Mouse (Mus musculus) effector memory CD4-positive, alpha-beta T cell, adult 5 months (primary cell): ENCODE measurements around the gene Art4. TPM values are rescaled to one million over a fixed set of nuclear protein-coding genes. Genes with fewer than 3 reads are reported as not detected.

Source experiments
- polyA plus RNA-seq: library from polyadenylated mRNA; unstranded; fragments of 100-300 nt; shearing (Covaris generic); gene quantifications from one replicate; pipeline ENCODE4 v1.2.1, GENCODE M21; 2017

Art4 gene
- not detected for polyA plus RNA-seq

DNA sequence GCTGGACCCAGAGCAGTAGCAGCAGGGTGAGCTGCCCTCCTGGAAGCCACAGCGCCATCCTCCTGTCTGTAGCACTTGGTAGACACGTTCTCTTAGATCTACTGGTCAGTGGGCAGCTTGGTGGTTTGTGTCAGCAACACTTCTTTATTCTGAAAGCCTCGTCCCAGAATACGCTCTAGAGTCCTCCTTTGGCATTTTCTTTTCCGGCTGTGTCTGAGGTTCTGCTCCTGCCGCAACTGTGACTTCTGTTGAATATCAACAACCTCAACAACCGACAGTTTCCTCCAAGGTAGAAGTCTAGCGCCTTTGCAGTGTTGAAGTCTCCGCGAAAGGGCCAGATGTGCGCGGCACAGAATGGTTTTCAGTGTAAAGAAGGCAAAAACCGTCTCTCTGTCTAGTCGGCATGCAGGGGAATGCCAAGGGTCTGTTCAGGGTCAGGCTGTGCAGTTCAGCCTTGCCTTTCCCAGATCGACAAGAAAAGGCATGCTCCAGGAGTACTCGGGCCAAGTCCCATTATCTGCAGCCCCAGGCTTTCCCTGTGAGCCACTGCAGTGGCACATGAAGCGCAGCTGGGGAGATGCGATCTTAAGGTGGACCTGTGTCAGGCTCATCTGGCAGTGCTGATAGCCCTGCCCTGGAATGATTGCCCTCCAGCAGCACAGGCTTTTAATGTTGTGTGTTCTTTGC lies at the start of gene Art4:
Gene Art4, minus strand, starts transcription at position 548 of the 687 bp plus-strand sequence.

DNA sequence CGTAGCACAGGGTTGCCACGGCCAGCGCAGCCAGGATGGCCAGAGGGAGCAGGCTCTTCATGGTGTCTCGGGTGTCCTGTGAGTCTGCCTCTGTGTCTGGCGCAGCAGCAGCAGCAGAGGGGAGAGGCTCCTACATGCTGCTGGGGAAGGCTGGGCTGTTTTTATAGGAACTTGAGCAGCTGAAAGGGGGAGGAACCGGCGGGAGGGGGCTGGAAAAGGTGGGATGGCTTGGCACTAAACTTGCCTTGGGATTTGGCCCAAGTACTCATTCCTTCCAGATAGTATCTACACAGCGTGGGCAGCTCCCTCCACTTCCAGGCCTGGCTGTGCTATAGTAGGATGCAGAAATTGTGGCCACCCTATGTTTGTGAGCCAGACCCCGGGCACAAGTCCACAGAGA lies 18.1 kb upstream of the Art4 start, which contains the start of gene Mgp:
Gene Mgp, minus strand, starts transcription at position 154 of the 400 bp plus-strand sequence.

DNA sequence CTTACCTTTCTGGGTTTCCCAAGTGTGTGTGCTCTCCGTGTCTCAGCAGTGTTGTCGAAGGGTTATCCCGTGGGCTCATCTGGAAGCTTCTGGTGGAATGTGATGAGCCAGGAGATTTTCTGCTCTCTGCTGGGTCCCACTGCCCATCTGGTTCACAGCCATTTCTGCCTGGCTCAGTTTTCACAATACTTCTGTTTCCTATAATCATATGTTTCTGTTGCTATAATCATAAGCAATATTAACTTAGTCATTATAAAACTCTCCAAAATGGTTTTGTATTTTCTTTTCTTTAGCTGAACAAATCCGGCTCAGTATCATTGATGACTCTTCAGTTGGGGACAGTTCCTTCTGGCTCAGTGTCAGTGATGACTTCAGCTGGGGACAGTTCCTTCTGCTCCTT lies 22.2 kb downstream of the Art4 start, which contains the start of gene Smco3:
Gene Smco3, minus strand, starts transcription at position 101 of the 400 bp plus-strand sequence.

DNA sequence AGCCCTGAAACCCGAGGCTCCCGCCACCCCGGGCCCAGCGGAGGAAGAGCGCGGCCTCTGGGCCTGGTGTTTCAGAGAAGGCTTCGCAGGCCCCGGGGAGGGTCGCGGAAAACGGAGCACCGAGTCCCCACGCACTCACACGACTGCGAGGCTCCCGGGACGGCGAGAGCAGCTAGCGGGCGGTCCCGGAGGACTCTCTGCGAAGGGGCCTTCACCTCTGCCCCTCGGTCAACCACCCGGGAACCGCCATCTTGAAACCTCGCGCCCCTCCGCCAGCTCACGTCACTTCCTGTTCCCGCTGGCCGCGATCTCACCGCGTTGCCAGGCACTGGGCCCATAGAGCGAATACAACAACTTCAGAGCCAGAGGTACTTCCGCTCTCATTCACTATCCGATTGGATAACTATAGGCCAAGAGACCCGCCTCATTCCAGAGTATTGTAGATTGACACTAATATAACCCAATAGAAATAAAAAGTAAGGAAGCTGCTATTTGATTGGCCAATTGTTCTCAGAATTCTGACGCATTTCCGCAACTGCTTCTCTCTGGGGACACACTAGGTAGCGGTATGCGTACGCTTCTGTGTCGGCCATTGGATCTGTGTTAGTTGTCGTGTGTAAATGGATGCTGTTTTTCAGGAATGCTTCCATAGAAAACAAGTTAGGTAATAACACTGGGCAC lies 29.5 kb downstream of the Art4 start, which contains the start of gene Wbp11:
Gene Wbp11, minus strand, starts transcription at position 353 of the 681 bp plus-strand sequence.

DNA sequence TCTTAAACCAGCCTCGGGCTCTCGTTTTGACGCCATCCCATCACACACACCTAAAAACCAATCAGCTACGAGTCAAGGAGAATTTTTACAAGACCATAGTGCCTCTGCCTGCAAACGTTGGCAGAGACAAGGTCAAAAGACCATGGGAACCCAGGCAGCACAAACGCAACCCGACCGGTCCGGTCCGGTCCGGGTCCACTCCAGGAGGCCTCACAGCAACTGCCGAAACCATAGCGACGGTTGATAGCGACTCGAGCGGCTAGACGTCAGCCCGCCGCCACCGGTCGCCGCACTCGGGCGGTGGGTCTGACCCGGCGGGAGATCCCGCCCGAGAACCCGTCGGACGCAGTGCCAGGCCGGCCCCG lies 30.0 kb downstream of the Art4 start, which contains the start of gene BC049715:
Gene BC049715, plus strand, starts transcription at position 111 of the 365 bp plus-strand sequence.

DNA sequence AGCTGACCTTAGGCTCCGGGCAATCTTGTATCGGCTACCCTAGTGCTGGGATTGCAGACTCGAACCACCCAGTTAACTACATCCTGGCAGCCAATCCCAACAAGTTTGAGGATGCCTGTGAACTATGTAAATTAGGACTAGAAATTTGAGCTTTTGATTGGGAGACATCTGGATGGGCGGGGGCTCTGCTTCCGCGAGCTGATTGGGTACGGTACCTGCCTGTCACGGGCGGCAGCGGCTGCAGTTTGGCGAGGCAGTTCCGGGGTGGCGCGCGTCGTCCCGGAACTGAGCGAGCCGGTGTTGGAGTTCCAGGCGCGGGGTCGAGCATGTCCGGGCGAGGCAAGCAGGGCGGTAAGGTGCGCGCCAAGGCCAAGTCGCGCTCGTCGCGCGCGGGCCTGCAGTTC lies 49.5 kb downstream of the Art4 start, which contains the start of gene H2afj:
Gene H2afj, plus strand, starts transcription at position 231 of the 404 bp plus-strand sequence.

DNA sequence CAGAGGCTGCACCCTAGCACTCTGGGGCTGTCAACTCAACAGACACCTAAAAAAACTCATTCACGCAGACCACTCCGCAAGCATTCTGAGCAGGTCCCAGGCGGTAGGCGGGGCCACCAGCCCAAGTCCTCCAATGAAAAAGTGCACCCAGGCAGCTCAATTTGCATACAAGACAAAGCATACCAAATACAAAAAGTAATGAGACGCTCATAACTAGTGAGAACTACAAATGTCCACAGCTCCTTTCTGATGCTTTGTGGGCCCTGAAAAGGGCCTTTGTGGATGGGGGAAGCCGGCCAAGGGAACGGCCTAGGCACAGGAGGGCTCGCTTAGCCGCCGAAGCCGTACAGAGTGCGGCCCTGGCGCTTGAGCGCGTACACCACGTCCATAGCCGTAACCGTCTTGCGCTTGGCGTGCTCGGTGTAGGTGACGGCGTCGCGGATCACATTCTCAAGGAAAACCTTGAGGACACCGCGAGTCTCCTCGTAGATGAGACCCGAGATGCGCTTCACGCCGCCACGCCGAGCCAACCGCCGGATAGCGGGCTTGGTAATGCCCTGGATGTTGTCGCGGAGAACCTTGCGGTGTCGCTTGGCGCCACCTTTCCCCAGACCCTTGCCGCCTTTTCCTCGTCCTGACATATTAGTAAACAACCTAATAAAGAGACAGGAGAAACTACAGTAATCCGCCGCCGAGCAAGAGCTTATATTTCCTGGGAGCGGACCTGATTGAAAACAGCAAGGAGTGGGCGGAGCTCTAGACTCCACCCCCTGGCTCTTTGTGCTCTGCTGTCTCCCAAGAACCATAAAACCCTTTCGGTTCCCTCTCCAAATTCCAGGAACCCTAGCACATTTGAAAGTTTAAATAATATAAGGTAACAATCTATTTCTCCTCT lies 53.5 kb downstream of the Art4 start, which contains the start of gene Hist4h4:
Gene Hist4h4, minus strand, starts transcription at position 677 of the 895 bp plus-strand sequence.

Other genes with a start within 250 kb of the Art4 start
- 0.17 TPM for gene Plbd1, start 195.8 kb downstream of the Art4 start, polyA plus RNA-seq
- gene Gucy2c, start 76.0 kb downstream of the Art4 start, polyA plus RNA-seq = not detected
- gene Hist4h4, start 53.3 kb downstream of the Art4 start, polyA plus RNA-seq = 1.5 TPM
- 144 TPM for gene H2afj, start 49.5 kb downstream of the Art4 start, polyA plus RNA-seq
- gene BC049715, start 30.1 kb downstream of the Art4 start, polyA plus RNA-seq = 2.3 TPM
- 161 TPM for gene Wbp11, start 29.5 kb downstream of the Art4 start, polyA plus RNA-seq
- not detected for gene Smco3, start 22.3 kb downstream of the Art4 start, polyA plus RNA-seq
- gene Mgp, start 18.1 kb upstream of the Art4 start, polyA plus RNA-seq = not detected
- 1.6 TPM for gene Erp27, start 64.4 kb upstream of the Art4 start, polyA plus RNA-seq
- 0.51 TPM for gene Pde6h, start 66.1 kb upstream of the Art4 start, polyA plus RNA-seq
- 1,327 TPM for gene Arhgdib, start 84.2 kb upstream of the Art4 start, polyA plus RNA-seq